ENCODE assay signal across 21 mouse cellular contexts in genomic region chr16:18103808-18104207, GRCm38 (mm10). TPM values are rescaled to one million over a fixed set of nuclear protein-coding genes. Genes with fewer than 3 reads are reported as not detected.
DNase-seq lines count a peak whose midpoint lies in the region; ATAC-seq lines count a peak whose summit lies in the region.
"Had no signal": no experiment of that assay in that cellular context is flagged by ENCODE, and none has a peak within 500 bp of the region (broad histone marks: within the 10 kb centered on the region; RNA-seq: fewer than 3 reads in every experiment).

No protein-coding gene starts in this region.

- 0 out of 2 replicates have a peak, but pooled peaks have one; percentile 22 for ATAC-seq in embryonic facial prominence, embryonic 12.5 days (ENCODE audit: insufficient number of reproducible peaks, insufficient read depth, low FRiP score, low TSS enrichment)
- ATAC-seq: forebrain, embryonic 15.5 days; hindbrain, embryonic 16.5 days; inflammation-experienced regulatory T-cells, adult 6 months had no signal

- no peak overlapping the region for H3K9ac ChIP-seq in embryonic facial prominence, embryonic 12.5 days
- H3K9ac ChIP-seq: forebrain, embryonic 15.5 days; hindbrain, embryonic 12.5 days had no signal

- no peak for DNase-seq in embryonic facial prominence, embryonic 10.5 days (ENCODE audit: low spot score)
- DNase-seq in thymus, postnatal 4 days: peak; percentile 10
- no peak for DNase-seq in thymus, postnatal 0 days (ENCODE audit: low spot score)
- peak; percentile 37 for DNase-seq in ZHBTc4 (ENCODE audit: low read depth, low spot score)
- no peak for DNase-seq in urinary bladder, postnatal 14 days (ENCODE audit: low spot score)
- DNase-seq in right cerebral cortex, postnatal 36 days (ENCODE audit: low spot score in 2 of 2): no peak
- DNase-seq: adrenal gland, adult 8-10 months; adrenal gland, postnatal 36 days; cerebellum, adult 2 months; cerebellum, postnatal 10 days; gastrocnemius, postnatal 36 days; heart, adult 18-20 months; heart, postnatal 10 days; heart, postnatal 4 days had no signal

- WGBS in embryonic facial prominence, embryonic 12.5 days: 23% methylated on average over 6 of the region's 6 CpGs
- 35% methylated on average over 6 of the region's 6 CpGs for WGBS in embryonic facial prominence, embryonic 10.5 days

- no peaks in the 10 kb centered on the region for H3K4me1 ChIP-seq in embryonic facial prominence, embryonic 12.5 days
- peaks cover 7% of the 10 kb centered on the region for H3K4me1 ChIP-seq in embryonic facial prominence, embryonic 10.5 days
- H3K4me1 ChIP-seq: forebrain, embryonic 15.5 days; hindbrain, embryonic 12.5 days had no signal

- no peak overlapping the region for H3K27ac ChIP-seq in embryonic facial prominence, embryonic 12.5 days
- H3K27ac ChIP-seq in embryonic facial prominence, embryonic 10.5 days (replicated peaks): no peak overlapping the region
- H3K27ac ChIP-seq: forebrain, embryonic 15.5 days; heart, embryonic 10.5 days; hindbrain, embryonic 12.5 days had no signal

- H3K4me2 ChIP-seq in embryonic facial prominence, embryonic 12.5 days (replicated peaks): no peak overlapping the region
- H3K4me2 ChIP-seq: forebrain, embryonic 15.5 days; hindbrain, embryonic 12.5 days had no signal

- 0 out of 2 replicates have a peak, but pooled peaks cover 3% of the 10 kb centered on the region for H3K27me3 ChIP-seq in embryonic facial prominence, embryonic 12.5 days
- no peaks in the 10 kb centered on the region for H3K27me3 ChIP-seq in embryonic facial prominence, embryonic 10.5 days (replicated peaks; ENCODE audit: low read depth, poor library complexity, severe bottlenecking)
- H3K27me3 ChIP-seq: forebrain, embryonic 15.5 days; hindbrain, embryonic 12.5 days had no signal

- no peak overlapping the region for H3K4me3 ChIP-seq in embryonic facial prominence, embryonic 12.5 days
- no peak overlapping the region; the same call in 1 of the 2 replicates for H3K4me3 ChIP-seq in embryonic facial prominence, embryonic 10.5 days
- H3K4me3 ChIP-seq: forebrain, embryonic 15.5 days; heart, embryonic 10.5 days; hindbrain, embryonic 12.5 days had no signal

- no peaks in the 10 kb centered on the region for H3K9me3 ChIP-seq in embryonic facial prominence, embryonic 12.5 days
- no peaks in the 10 kb centered on the region for H3K9me3 ChIP-seq in embryonic facial prominence, embryonic 10.5 days
- H3K9me3 ChIP-seq: forebrain, embryonic 15.5 days; G1E; heart, embryonic 10.5 days; hindbrain, embryonic 12.5 days had no signal

- H3K36me3 ChIP-seq in embryonic facial prominence, embryonic 12.5 days: no peaks in the 10 kb centered on the region
- H3K36me3 ChIP-seq in embryonic facial prominence, embryonic 10.5 days (replicated peaks): no peaks in the 10 kb centered on the region
- H3K36me3 ChIP-seq: forebrain, embryonic 15.5 days; G1E; heart, embryonic 10.5 days; hindbrain, embryonic 12.5 days had no signal

RNA-seq across cellular contexts. Expression of gene Prodh, which starts 13.8 kb away (rescaled TPM):
- polyA plus RNA-seq in embryonic facial prominence, embryonic 12.5 days (2016; fragmentation: Nextera tagmentation; extraction: Ambion mirVana): 11.1 and 11.3 TPM in 2 replicates
- polyA plus RNA-seq in embryonic facial prominence, embryonic 10.5 days (2016; fragmentation: Nextera tagmentation; extraction: Ambion mirVana): 16.2 and 16.9 TPM in 2 replicates
- polyA plus RNA-seq in thymus, postnatal 0 days (2015; fragmentation: Nextera tagmentation; extraction: Ambion mirVana): 29.2 and 29.5 TPM in 2 replicates

RNA-seq across cellular contexts. Expression of gene Rtn4r, which starts 23.6 kb away (rescaled TPM):
- polyA plus RNA-seq in embryonic facial prominence, embryonic 12.5 days (2016; fragmentation: Nextera tagmentation; extraction: Ambion mirVana): 3.1 and 3.4 TPM in 2 replicates
- polyA plus RNA-seq in embryonic facial prominence, embryonic 10.5 days (2016; fragmentation: Nextera tagmentation; extraction: Ambion mirVana): 0.87 and 1.4 TPM in 2 replicates
- 0.31 and 0.68 TPM in 2 replicates for polyA plus RNA-seq in thymus, postnatal 0 days (2015; fragmentation: Nextera tagmentation; extraction: Ambion mirVana)
- polyA plus RNA-seq: G1E; inflammation-experienced regulatory T-cells, adult 6 months had no signal

RNA-seq across cellular contexts. Expression of gene Dgcr6, which starts 51.1 kb away (rescaled TPM):
- polyA plus RNA-seq in embryonic facial prominence, embryonic 12.5 days (2016; fragmentation: Nextera tagmentation; extraction: Ambion mirVana): 121 and 129 TPM in 2 replicates
- 151 and 165 TPM in 2 replicates for polyA plus RNA-seq in embryonic facial prominence, embryonic 10.5 days (2016; fragmentation: Nextera tagmentation; extraction: Ambion mirVana)
- polyA plus RNA-seq in thymus, postnatal 0 days (2015; fragmentation: Nextera tagmentation; extraction: Ambion mirVana): 125 and 128 TPM in 2 replicates

Comparison
In these comparisons a context has a peak if more than half of its experiments do, and no peak if none do; other contexts are left out.
1. DNase-seq: peak in thymus, postnatal 4 days (single experiment) and ZHBTc4 (single experiment); none in embryonic facial prominence, embryonic 10.5 days (single experiment), thymus, postnatal 0 days (single experiment), urinary bladder, postnatal 14 days (single experiment) and right cerebral cortex, postnatal 36 days (0 of 2).